Mouse (Mus musculus): ENCODE measurements around the gene Olfr874. TPM values are rescaled to one million over a fixed set of nuclear protein-coding genes. Genes with fewer than 3 reads are reported as not detected.

Olfr874 gene
- not detected in 2 replicates for polyA plus RNA-seq (2012; rRNA removed)

GRCm38 (mm10) chr9:37744806-37745205 is at the start of gene Olfr874:
Olfr874 (plus strand) TSS chr9:37745106.

GRCm38 (mm10) chr9:37716150-37716549 is 28.8 kb upstream of the Olfr874 start, which contains the start of gene Olfr160:
Olfr160 (minus strand) TSS chr9:37716250.

GRCm38 (mm10) chr9:37771759-37772158 is 26.9 kb downstream of the Olfr874 start, which contains the start of gene Olfr875:
Olfr875 (plus strand) TSS chr9:37771857.

Other genes with a start within 250 kb of the Olfr874 start
- gene Esam, start 217.0 kb upstream of the Olfr874 start, polyA plus RNA-seq (2012; rRNA removed): 17.7 and 18.0 TPM in 2 replicates
- gene Vsig2, start 205.9 kb upstream of the Olfr874 start, polyA plus RNA-seq (2012; rRNA removed): 21.1 and 23.2 TPM in 2 replicates
- gene Nrgn, start 192.2 kb upstream of the Olfr874 start, polyA plus RNA-seq (2012; rRNA removed): 3.7 and 5.8 TPM in 2 replicates
- 5.5 and 5.8 TPM in 2 replicates for gene Siae, start 189.4 kb upstream of the Olfr874 start, polyA plus RNA-seq (2012; rRNA removed)
- 0.37 TPM in 1 of 2 replicates, not detected in the other for gene Spa17, start 131.4 kb upstream of the Olfr874 start, polyA plus RNA-seq (2012; rRNA removed)
- 52.3 and 57.9 TPM in 2 replicates for gene Tbrg1, start 87.8 kb upstream of the Olfr874 start, polyA plus RNA-seq (2012; rRNA removed)
- gene Panx3, start 75.9 kb upstream of the Olfr874 start, polyA plus RNA-seq (2012; rRNA removed): not detected in 2 replicates
- gene Olfr160, start 28.9 kb upstream of the Olfr874 start, polyA plus RNA-seq (2012; rRNA removed): not detected in 2 replicates
- not detected in 2 replicates for gene Olfr875, start 26.8 kb downstream of the Olfr874 start, polyA plus RNA-seq (2012; rRNA removed)
- not detected in 2 replicates for gene Olfr876, start 57.9 kb downstream of the Olfr874 start, polyA plus RNA-seq (2012; rRNA removed)
- gene Olfr877, start 109.2 kb downstream of the Olfr874 start, polyA plus RNA-seq (2012; rRNA removed): not detected in 2 replicates
- not detected in 2 replicates for gene Olfr145, start 151.6 kb downstream of the Olfr874 start, polyA plus RNA-seq (2012; rRNA removed)
- gene Olfr878, start 172.7 kb downstream of the Olfr874 start, polyA plus RNA-seq (2012; rRNA removed): not detected in 2 replicates
- gene Olfr881, start 246.7 kb downstream of the Olfr874 start, polyA plus RNA-seq (2012; rRNA removed): not detected in 2 replicates